Mouse (Mus musculus) testis, adult 2 months (tissue): Measurements from ENCODE around the gene Klhl42. TPM values are rescaled to one million over a fixed set of nuclear protein-coding genes. Genes with fewer than 3 reads are reported as not detected.
A peak's percentile ranks its signal among the peaks of the same experiment; 100 is the strongest.

Experiments
- H3K27ac ChIP-seq: fragments of 200-500 bp; 2 replicates; pipeline ENCODE4 v1.5.1; 2012; ENCODE audit warnings: low read depth, low read length; ENCODE audit not compliant: control insufficient read depth, insufficient read depth
- H3K27me3 ChIP-seq: fragments of 200-500 bp; 2 replicates; pipeline ENCODE4 v1.6.1; 2012; ENCODE audit warnings: mild to moderate bottlenecking, low read length, moderate library complexity; ENCODE audit not compliant: control insufficient read depth, insufficient read depth
- H3K36me3 ChIP-seq: fragments of 200-500 bp; 2 replicates; pipeline ENCODE4 v1.6.1; 2012; ENCODE audit warnings: mild to moderate bottlenecking, low read length; ENCODE audit not compliant: control insufficient read depth, insufficient read depth
- H3K4me1 ChIP-seq: fragments of 200-500 bp; 2 replicates; pipeline ENCODE4 v1.6.1; 2012; ENCODE audit warnings: low read length; ENCODE audit not compliant: control insufficient read depth, insufficient read depth
- H3K4me3 ChIP-seq: fragments of 200-500 bp; 2 replicates; pipeline ENCODE4 v1.5.1; 2012; ENCODE audit warnings: low read depth, mild to moderate bottlenecking, low read length, moderate library complexity, mixed read lengths; ENCODE audit not compliant: control insufficient read depth
- CTCF ChIP-seq: fragments of 200-500 bp; IDR thresholded peaks from 2 replicates; pipeline ENCODE4 v1.5.1; 2012; ENCODE audit warnings: low read depth, mild to moderate bottlenecking, inconsistent platforms, low read length, moderate library complexity; ENCODE audit not compliant: control insufficient read depth, insufficient read depth, insufficient replicate concordance
- POLR2A ChIP-seq: fragments of 200-500 bp; IDR thresholded peaks from 2 replicates; pipeline ENCODE4 v1.6.1; 2012; ENCODE audit warnings: low read depth, mild to moderate bottlenecking, inconsistent platforms, low read length, moderate library complexity; ENCODE audit not compliant: control insufficient read depth
- polyA plus RNA-seq: library from polyadenylated mRNA; depleted of rRNA; stranded (reverse); fragments of >200 nt; gene quantifications from 2 replicates; pipeline ENCODE4 v1.2.3, GENCODE M21; 2012

Klhl42 gene
- polyA plus RNA-seq, 1 experiment, result 2.8 TPM

DNA sequence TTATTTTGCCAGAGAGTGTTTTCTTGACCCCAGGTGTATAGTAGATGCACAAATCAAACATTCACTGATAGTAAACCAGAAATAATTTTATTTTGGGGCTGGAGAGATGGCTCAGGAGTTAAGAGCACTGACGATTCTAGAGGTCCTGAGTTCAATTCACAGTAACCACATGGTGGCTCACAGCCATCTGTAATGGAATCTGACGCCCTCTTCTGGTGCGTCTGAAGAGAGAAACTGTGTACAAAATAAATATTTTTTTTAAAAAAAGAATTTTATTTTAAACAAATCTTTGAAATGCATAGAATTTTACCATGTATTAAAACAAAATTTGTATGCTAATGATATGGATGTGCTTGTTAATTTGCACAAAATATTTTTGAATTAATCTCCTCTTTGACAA lies 2.7 kb upstream of the Klhl42 start:
- TF ChIP-seq CTCF (no peak), POLR2A (no peak)
- H3K4me1 ChIP-seq, result peaks cover 18% of the 10 kb centered on the region

DNA sequence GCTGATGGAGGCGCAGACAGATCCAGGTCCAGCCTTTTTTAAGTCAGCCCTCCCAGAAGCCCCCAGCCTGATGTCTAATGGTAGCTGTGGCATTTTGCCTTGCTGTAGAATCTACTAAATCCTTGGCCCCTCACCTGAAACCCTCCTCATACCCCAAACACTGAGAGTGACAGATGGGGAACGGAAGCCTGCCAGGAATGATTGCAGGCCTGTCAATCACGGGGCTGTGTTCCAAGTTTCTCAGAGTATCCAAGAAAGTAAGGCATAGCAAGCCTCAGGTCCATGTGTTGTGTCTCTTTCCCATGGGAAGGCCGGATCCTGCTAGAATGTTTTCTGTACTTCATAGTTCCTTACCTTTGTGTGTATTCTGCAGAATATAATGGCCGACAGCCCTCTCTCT lies 988 bp upstream of the Klhl42 start:
- no peaks in the 10 kb centered on the region for H3K36me3 ChIP-seq
- TF ChIP-seq CTCF (no peak), POLR2A (no peak)
- no peak overlapping the region for H3K27ac ChIP-seq
- no peak overlapping the region for H3K4me3 ChIP-seq
- H3K4me1 ChIP-seq, result peaks cover 18% of the 10 kb centered on the region
- no peaks in the 10 kb centered on the region for H3K27me3 ChIP-seq

More for the DNA sequence above, 2.7 kb upstream of the Klhl42 start:
- no peaks in the 10 kb centered on the region for H3K36me3 ChIP-seq
- no peak overlapping the region for H3K4me3 ChIP-seq
- H3K27ac ChIP-seq, result no peak overlapping the region
- H3K27me3 ChIP-seq, result no peaks in the 10 kb centered on the region

DNA sequence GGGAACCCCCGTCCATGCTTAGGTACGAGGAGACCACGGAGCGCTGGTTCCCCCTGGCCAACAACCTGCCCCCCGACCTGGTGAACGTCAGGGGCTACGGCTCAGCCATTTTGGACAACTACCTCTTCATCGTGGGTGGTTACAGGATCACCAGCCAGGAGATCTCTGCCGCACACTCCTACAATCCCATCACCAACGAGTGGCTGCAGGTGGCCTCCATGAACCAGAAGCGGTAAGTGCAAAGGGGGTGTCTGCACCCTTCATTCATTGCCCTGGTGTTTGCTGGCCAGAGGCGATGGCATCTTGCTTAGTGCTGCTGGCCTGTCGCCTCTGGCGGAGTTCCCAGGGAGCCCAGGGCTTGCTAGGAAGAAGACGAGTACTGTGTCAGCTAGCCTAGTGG lies 957 bp downstream of the Klhl42 start:
- no peaks in the 10 kb centered on the region for H3K27me3 ChIP-seq
- no peak overlapping the region for H3K27ac ChIP-seq
- peaks cover 11% of the 10 kb centered on the region for H3K4me1 ChIP-seq
- TF ChIP-seq POLR2A, result no peak
- TF ChIP-seq CTCF, result no peak
- peak overlapping the region; percentile 86 for H3K4me3 ChIP-seq
- no peaks in the 10 kb centered on the region for H3K36me3 ChIP-seq

DNA sequence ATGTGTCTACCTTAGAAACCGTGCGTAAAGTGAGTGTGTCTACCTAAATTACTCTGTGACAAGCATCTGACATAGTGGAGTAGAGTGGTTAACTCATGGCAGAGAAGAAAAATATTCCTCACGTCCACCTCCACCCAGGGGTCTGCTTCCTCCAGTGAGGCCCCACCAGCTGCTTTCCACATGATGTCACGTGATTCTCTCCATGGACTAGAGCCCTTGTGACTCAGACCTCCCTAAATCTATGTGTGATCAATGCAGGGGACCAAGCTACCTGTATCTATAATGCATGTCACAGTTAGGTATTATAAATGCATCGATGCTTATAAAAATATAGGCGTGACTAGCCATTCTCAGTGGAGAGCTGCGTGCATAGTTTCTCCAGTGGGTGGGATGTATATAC lies 3.6 kb downstream of the Klhl42 start:
- TF ChIP-seq CTCF, result no peak
- TF ChIP-seq POLR2A, result no peak
- Histone ChIP-seq H3K4me3 (no peak overlapping the region), H3K4me1 (peaks cover 11% of the 10 kb centered on the region), H3K27ac (no peak overlapping the region), H3K36me3 (no peaks in the 10 kb centered on the region), H3K27me3 (no peaks in the 10 kb centered on the region)

DNA sequence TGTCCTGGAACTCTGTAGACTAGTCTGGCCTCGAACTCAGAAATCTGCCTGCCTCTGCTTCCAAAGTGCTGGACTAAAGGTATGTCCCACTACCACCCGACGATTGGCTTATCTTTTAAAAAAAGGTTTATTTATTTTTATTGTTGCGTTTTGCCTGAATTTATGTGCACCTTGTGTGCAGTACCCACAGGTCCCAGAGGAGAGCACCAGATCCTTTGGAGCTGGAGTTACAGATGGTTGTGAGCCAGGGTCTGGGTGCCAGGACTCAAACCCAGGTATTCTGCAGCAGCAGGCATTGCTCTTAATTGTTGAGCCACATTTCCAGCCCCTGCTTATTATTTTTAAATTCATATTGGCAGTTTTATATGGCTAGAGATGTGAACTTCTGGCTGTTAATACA lies 4.9 kb downstream of the Klhl42 start:
- TF ChIP-seq POLR2A (no peak), CTCF (no peak)
- Histone ChIP-seq H3K27ac (no peak overlapping the region), H3K4me1 (peaks cover 4% of the 10 kb centered on the region), H3K27me3 (no peaks in the 10 kb centered on the region), H3K4me3 (no peak overlapping the region), H3K36me3 (no peaks in the 10 kb centered on the region)

DNA sequence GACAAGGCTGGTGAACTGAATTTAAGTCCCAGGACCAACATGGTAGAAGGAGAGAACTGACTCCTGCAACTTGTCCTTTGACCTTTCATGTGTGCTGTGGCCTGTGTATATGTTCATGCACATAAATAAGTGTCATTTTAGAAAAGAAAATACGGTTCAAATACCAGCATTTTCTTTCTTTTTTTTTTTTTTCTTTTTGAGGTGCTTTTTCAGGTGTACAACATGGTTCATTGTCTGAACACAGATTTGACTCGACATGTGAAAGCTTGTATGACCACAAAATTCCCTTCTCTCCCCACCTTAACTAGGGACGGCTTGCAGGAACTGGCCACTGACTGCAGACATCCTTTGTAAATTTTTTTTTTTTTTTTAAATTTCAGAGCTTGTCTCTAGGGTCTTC lies 5.8 kb downstream of the Klhl42 start:
- no peaks in the 10 kb centered on the region for H3K36me3 ChIP-seq
- TF ChIP-seq POLR2A (no peak), CTCF (no peak)
- H3K4me3 ChIP-seq, result no peak overlapping the region
- H3K27me3 ChIP-seq, result no peaks in the 10 kb centered on the region
- H3K27ac ChIP-seq, result no peak overlapping the region
- peaks cover under 1% of the 10 kb centered on the region; the same call in 1 of the 2 replicates for H3K4me1 ChIP-seq

DNA sequence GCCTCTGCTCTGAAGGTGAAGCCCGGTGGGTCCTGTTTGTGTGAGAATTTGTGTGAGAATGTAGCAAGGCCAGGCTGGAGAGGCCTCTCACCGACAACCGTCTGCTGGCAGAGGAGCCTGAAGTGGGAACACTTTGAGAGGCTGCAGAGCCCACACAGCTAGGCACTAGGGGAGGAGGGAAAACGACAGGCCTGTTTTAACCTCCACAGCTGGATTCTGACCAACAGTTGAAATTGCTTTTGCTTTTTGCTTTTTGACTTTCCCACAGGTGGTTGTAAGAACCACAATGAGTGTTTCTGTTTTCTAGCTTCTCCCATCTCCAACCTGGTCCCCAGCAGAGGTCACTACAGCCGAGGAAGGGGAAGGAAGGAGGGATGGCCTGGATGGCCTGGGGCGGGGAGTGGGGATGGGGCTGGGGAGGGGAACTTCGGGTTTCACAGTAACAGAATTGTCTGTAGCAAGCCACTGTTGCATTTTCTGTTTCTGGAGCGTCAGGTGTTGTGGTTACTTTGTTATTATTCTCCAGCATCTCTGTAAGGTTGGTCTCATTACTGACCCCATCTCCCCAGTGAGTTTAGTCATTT lies 6.3 kb downstream of the Klhl42 start:
- Histone ChIP-seq H3K4me3 (no peak overlapping the region), H3K27me3 (no peaks in the 10 kb centered on the region), H3K36me3 (no peaks in the 10 kb centered on the region), H3K4me1 (no peaks in the 10 kb centered on the region), H3K27ac (no peak overlapping the region)
- TF ChIP-seq POLR2A (no peak), CTCF (no peak)

DNA sequence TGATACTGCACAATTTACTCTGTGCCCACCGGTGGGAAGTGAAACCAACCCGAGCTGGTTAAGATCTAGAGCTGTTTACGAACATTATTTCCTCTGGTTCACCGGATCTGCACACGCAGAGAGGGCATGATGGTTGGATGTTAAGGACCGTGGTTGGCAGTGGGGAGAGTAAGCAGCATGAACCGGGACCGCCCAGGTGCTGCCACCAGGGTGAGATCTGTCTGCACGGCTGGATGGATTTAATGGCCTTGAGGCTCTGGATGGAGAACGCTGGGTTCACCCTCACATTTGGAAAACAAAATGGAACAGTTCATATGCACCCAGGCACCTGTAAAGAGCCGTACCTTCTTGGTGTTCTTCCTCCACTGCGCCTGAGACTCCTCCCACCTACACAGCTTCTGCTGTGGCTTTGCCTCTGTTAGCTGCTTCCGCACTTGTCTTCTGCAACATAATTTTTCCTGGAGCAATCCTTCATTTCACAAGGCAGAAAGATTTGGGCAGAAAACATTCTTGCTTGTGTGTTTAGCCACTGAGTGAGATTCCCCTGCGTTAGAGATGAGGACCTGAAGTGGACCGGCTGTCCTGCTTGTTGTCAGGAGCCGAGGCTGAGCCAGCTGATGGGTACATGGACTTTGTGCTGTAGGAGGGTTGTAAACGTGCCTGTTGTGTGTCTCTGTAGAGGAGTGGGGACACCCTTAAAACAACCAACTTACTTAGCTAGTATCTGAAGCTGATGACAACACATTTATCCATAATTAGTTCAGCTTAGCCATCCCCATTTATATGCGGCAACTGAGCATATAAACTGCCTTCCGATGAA lies 8.5 kb downstream of the Klhl42 start:
- H3K36me3 ChIP-seq, result no peaks in the 10 kb centered on the region
- no peaks in the 10 kb centered on the region for H3K27me3 ChIP-seq
- no peak overlapping the region for H3K27ac ChIP-seq
- TF ChIP-seq CTCF (no peak), POLR2A (no peak)
- no peaks in the 10 kb centered on the region; the same call in 1 of the 2 replicates for H3K4me1 ChIP-seq
- no peak overlapping the region for H3K4me3 ChIP-seq
